ENCODE assay signal across 8 mouse cellular contexts in genomic region chr8:105225917-105226316, GRCm38 (mm10). TPM values are rescaled to one million over a fixed set of nuclear protein-coding genes. Genes with fewer than 3 reads are reported as not detected.
DNase-seq lines count a peak whose midpoint lies in the region; ATAC-seq lines count a peak whose summit lies in the region.

No protein-coding gene starts in this region.

- H3K27ac ChIP-seq in heart, embryonic 14.5 days (replicated peaks in 1 of 2; ENCODE audit: control insufficient read depth in 1 of 2, insufficient read depth in 1 of 2, low read depth in 2 of 2, low read length in 2 of 2) = no peak overlapping the region
- H3K27ac ChIP-seq in embryonic facial prominence, embryonic 10.5 days (replicated peaks) = no peak overlapping the region
- 0 out of 2 replicates have a peak overlapping the region, but pooled peaks have one; percentile 88 for H3K27ac ChIP-seq in intestine, embryonic 15.5 days

- no peaks in the 10 kb centered on the region for H3K9me3 ChIP-seq in heart, embryonic 14.5 days (ENCODE audit: control insufficient read depth, low read length)
- H3K9me3 ChIP-seq in embryonic facial prominence, embryonic 10.5 days = no peaks in the 10 kb centered on the region
- H3K9me3 ChIP-seq in intestine, embryonic 15.5 days = no peaks in the 10 kb centered on the region

- no peak for ATAC-seq in heart, embryonic 14.5 days (ENCODE audit: insufficient number of reproducible peaks, insufficient read depth, low FRiP score, low read depth)
- peak; percentile 20; the same call in 1 of the 2 replicates for ATAC-seq in intestine, embryonic 15.5 days
- ATAC-seq in megakaryocyte progenitor cell, adult 5-6 weeks (replicated peaks; ENCODE audit: poor library complexity) = peak; percentile 18; the same call in 1 of the 2 replicates

- peaks cover 0 to 18% of the 10 kb centered on the region in 2 experiments; a peak in 3 of 4 replicates for H3K4me1 ChIP-seq in heart, embryonic 14.5 days (ENCODE audit: control insufficient read depth in 2 of 2, insufficient read depth in 2 of 2, low read length in 2 of 2)
- H3K4me1 ChIP-seq in embryonic facial prominence, embryonic 10.5 days = peaks cover 22% of the 10 kb centered on the region
- H3K4me1 ChIP-seq in intestine, embryonic 15.5 days (replicated peaks) = peaks cover 9% of the 10 kb centered on the region

- intact Hi-C loops in heart, postnatal 25 days (cut with DNase I) = loop anchor here (2.0 kb wide), 1 partner anchor 55 kb away; the partner anchor contains the start of gene Cbfb

- H3K36me3 ChIP-seq in heart, embryonic 14.5 days (ENCODE audit: control insufficient read depth, insufficient read depth, low read length) = no peaks in the 10 kb centered on the region
- H3K36me3 ChIP-seq in embryonic facial prominence, embryonic 10.5 days (replicated peaks) = 0 out of 2 replicates have a peak, but pooled peaks cover under 1% of the 10 kb centered on the region
- no peaks in the 10 kb centered on the region for H3K36me3 ChIP-seq in intestine, embryonic 15.5 days

- H3K9ac ChIP-seq in heart, embryonic 14.5 days (ENCODE audit: low read length) = peak overlapping the region; percentile 94
- H3K9ac ChIP-seq in intestine, embryonic 15.5 days = peak overlapping the region; percentile 90

- H3K4me2 ChIP-seq in heart, embryonic 14.5 days (ENCODE audit: low read length) = peak overlapping the region; percentile 74
- peak overlapping the region; percentile 84 for H3K4me2 ChIP-seq in intestine, embryonic 15.5 days (replicated peaks)

- no peak for DNase-seq in heart, postnatal 25 days (ENCODE audit: low spot score)
- DNase-seq in embryonic facial prominence, embryonic 10.5 days (ENCODE audit: low spot score) = no peak
- no peak for DNase-seq in layer of hippocampus, postnatal 25 days (ENCODE audit: extremely low spot score in 1 of 2, low spot score in 1 of 2)
- no peak for DNase-seq in urinary bladder, postnatal 14 days (ENCODE audit: low spot score)
- DNase-seq in urinary bladder, postnatal 4 days (ENCODE audit: low spot score in 2 of 2) = no peak

- peak overlapping the region; percentile 87 to 91; a peak in 3 of 4 replicates for H3K4me3 ChIP-seq in heart, embryonic 14.5 days (ENCODE audit: control insufficient read depth in 1 of 2, insufficient read depth in 1 of 2, low read depth in 1 of 2, low read length in 2 of 2)
- peak overlapping the region; percentile 94 for H3K4me3 ChIP-seq in embryonic facial prominence, embryonic 10.5 days
- H3K4me3 ChIP-seq in intestine, embryonic 15.5 days (replicated peaks) = peak overlapping the region; percentile 97

- WGBS in heart, embryonic 14.5 days = 19% methylated on average over 6 of the region's 6 CpGs
- 35% methylated on average over 6 of the region's 6 CpGs for WGBS in embryonic facial prominence, embryonic 10.5 days
- WGBS in intestine, embryonic 15.5 days = 12% methylated on average over 6 of the region's 6 CpGs

- H3K27me3 ChIP-seq in heart, embryonic 14.5 days (ENCODE audit: control insufficient read depth, insufficient read depth, low read length) = no peaks in the 10 kb centered on the region
- H3K27me3 ChIP-seq in embryonic facial prominence, embryonic 10.5 days (replicated peaks; ENCODE audit: low read depth, poor library complexity, severe bottlenecking) = no peaks in the 10 kb centered on the region
- H3K27me3 ChIP-seq in intestine, embryonic 15.5 days (replicated peaks) = no peaks in the 10 kb centered on the region

RNA-seq across cellular contexts. Expression of gene D230025D16Rik, which starts 1.0 kb away (rescaled TPM):
- 21.2 and 21.8 TPM in 2 replicates for polyA plus RNA-seq in heart, embryonic 14.5 days (2014; fragmentation: Nextera tagmentation; extraction: Ambion mirVana)
- total RNA-seq in heart, postnatal 25 days (2021) = 10 to 100 TPM; 18.5 to 19.5 TPM
- polyA plus RNA-seq in embryonic facial prominence, embryonic 10.5 days (2016; fragmentation: Nextera tagmentation; extraction: Ambion mirVana) = 25.9 and 27.1 TPM in 2 replicates
- polyA plus RNA-seq in intestine, embryonic 15.5 days (2015; fragmentation: Nextera tagmentation; extraction: Ambion mirVana) = 20.6 and 21.8 TPM in 2 replicates
- total RNA-seq in megakaryocyte progenitor cell, adult 5-6 weeks (2015) = 20.8 and 31.3 TPM in 2 replicates
- 21.2 and 23.9 TPM in 2 replicates for total RNA-seq in megakaryocyte progenitor cell, adult 5-6 weeks (2017)
- total RNA-seq in layer of hippocampus, postnatal 25 days (2021) = 10 to 100 TPM; 35.4 to 36.4 TPM

RNA-seq across cellular contexts. Expression of gene B3gnt9, which starts 29.0 kb away (rescaled TPM):
- polyA plus RNA-seq in heart, embryonic 14.5 days (2014; fragmentation: Nextera tagmentation; extraction: Ambion mirVana) = 11.5 and 15.0 TPM in 2 replicates
- 1 to 10 TPM; 4.1 to 4.9 TPM for total RNA-seq in heart, postnatal 25 days (2021)
- polyA plus RNA-seq in embryonic facial prominence, embryonic 10.5 days (2016; fragmentation: Nextera tagmentation; extraction: Ambion mirVana) = 1.6 and 1.7 TPM in 2 replicates
- polyA plus RNA-seq in intestine, embryonic 15.5 days (2015; fragmentation: Nextera tagmentation; extraction: Ambion mirVana) = 18.8 and 19.5 TPM in 2 replicates
- 0.22 and 0.27 TPM in 2 replicates for total RNA-seq in megakaryocyte progenitor cell, adult 5-6 weeks (2015)
- total RNA-seq in megakaryocyte progenitor cell, adult 5-6 weeks (2017) = 0.17 and 0.37 TPM in 2 replicates
- 1 to 10 TPM; 4.0 to 4.4 TPM for total RNA-seq in layer of hippocampus, postnatal 25 days (2021)

RNA-seq across cellular contexts. Expression of gene Tradd, which starts 38.5 kb away (rescaled TPM):
- polyA plus RNA-seq in heart, embryonic 14.5 days (2014; fragmentation: Nextera tagmentation; extraction: Ambion mirVana) = 15.2 and 18.0 TPM in 2 replicates
- total RNA-seq in heart, postnatal 25 days (2021) = 1 to 10 TPM; 4.4 to 6.9 TPM
- 14.6 and 16.7 TPM in 2 replicates for polyA plus RNA-seq in embryonic facial prominence, embryonic 10.5 days (2016; fragmentation: Nextera tagmentation; extraction: Ambion mirVana)
- polyA plus RNA-seq in intestine, embryonic 15.5 days (2015; fragmentation: Nextera tagmentation; extraction: Ambion mirVana) = 36.7 and 39.2 TPM in 2 replicates
- total RNA-seq in megakaryocyte progenitor cell, adult 5-6 weeks (2015) = 7.0 and 8.7 TPM in 2 replicates
- total RNA-seq in megakaryocyte progenitor cell, adult 5-6 weeks (2017) = 14.2 and 15.4 TPM in 2 replicates
- total RNA-seq in layer of hippocampus, postnatal 25 days (2021) = 10 to 100 TPM in 1 of 2 experiments, 1 to 10 TPM in 1; 4.6 to 10.9 TPM

RNA-seq across cellular contexts. Expression of gene Fbxl8, which starts 38.5 kb away (rescaled TPM):
- 2.9 and 4.0 TPM in 2 replicates for polyA plus RNA-seq in heart, embryonic 14.5 days (2014; fragmentation: Nextera tagmentation; extraction: Ambion mirVana)
- 1 to 10 TPM; 2.4 to 2.7 TPM for total RNA-seq in heart, postnatal 25 days (2021)
- polyA plus RNA-seq in embryonic facial prominence, embryonic 10.5 days (2016; fragmentation: Nextera tagmentation; extraction: Ambion mirVana) = 0.63 and 0.92 TPM in 2 replicates
- polyA plus RNA-seq in intestine, embryonic 15.5 days (2015; fragmentation: Nextera tagmentation; extraction: Ambion mirVana) = 4.4 and 5.0 TPM in 2 replicates
- 2.3 and 3.2 TPM in 2 replicates for total RNA-seq in megakaryocyte progenitor cell, adult 5-6 weeks (2015)
- total RNA-seq in megakaryocyte progenitor cell, adult 5-6 weeks (2017) = 1.2 and 2.3 TPM in 2 replicates
- total RNA-seq in layer of hippocampus, postnatal 25 days (2021) = under 1 TPM; 0.69 to 0.94 TPM

RNA-seq across cellular contexts. Expression of gene Hsf4, which starts 43.7 kb away (rescaled TPM):
- polyA plus RNA-seq in heart, embryonic 14.5 days (2014; fragmentation: Nextera tagmentation; extraction: Ambion mirVana) = 0.27 TPM in 1 of 2 replicates, not detected in the other
- total RNA-seq in heart, postnatal 25 days (2021) = 1 to 10 TPM; 1.5 to 2.2 TPM
- 0.21 TPM in 1 of 2 replicates, not detected in the other for polyA plus RNA-seq in embryonic facial prominence, embryonic 10.5 days (2016; fragmentation: Nextera tagmentation; extraction: Ambion mirVana)
- polyA plus RNA-seq in intestine, embryonic 15.5 days (2015; fragmentation: Nextera tagmentation; extraction: Ambion mirVana) = 0.10 and 0.11 TPM in 2 replicates
- total RNA-seq in megakaryocyte progenitor cell, adult 5-6 weeks (2015) = not detected in 2 replicates
- not detected in 2 replicates for total RNA-seq in megakaryocyte progenitor cell, adult 5-6 weeks (2017)
- 1 to 10 TPM; 4.1 to 5.0 TPM for total RNA-seq in layer of hippocampus, postnatal 25 days (2021)
